Mouse (Mus musculus): Measurements from ENCODE around the gene 5830473C10Rik. TPM values are rescaled to one million over a fixed set of nuclear protein-coding genes. Genes with fewer than 3 reads are reported as not detected.

Gene 5830473C10Rik
- total RNA-seq, 2 experiments from 2014 or later, result 0.14 to 0.18 TPM

DNA sequence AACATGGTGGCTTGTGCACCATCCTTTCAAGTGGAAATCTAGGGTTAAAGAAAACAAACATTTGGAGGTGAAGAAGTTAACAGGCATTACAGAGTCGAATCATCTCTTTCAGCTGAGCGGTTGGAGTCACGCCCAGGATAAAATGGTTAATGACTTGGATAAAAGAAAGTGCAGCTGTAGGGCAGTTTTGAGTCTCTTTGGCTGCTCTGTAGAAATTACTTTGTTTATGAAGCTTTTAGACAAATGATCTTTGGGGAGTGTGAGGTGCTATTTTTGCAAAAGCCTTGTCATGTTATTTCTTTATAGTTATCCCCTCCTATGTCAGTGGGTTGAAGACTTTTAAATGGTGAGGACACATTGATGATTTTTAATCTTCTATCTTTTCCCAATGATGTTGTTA lies 10.3 kb downstream of the 5830473C10Rik start:
- DNase-seq (ENCODE audit: extremely low spot score in 1 of 2, low spot score in 2 of 2), result no peak
- intact Hi-C loops (cut with DNase I), result no loop called here
- no peak for TF ChIP-seq CTCF (IDR thresholded peaks at IDR 0.05)
- Histone ChIP-seq H3K27ac (no peak overlapping the region), H3K4me3 (no peak overlapping the region)

- no peak overlapping the region for H3K27ac ChIP-seq
- intact Hi-C loops (cut with DNase I), result no loop called here
- no peak overlapping the region for H3K4me3 ChIP-seq
- DNase-seq (ENCODE audit: extremely low spot score in 1 of 2, low spot score in 2 of 2), result no peak
- TF ChIP-seq CTCF (IDR thresholded peaks at IDR 0.05), result no peak
Observed at GRCm38 (mm10) chr5:90577751-90578150, 16.8 kb downstream of the 5830473C10Rik start.

DNA sequence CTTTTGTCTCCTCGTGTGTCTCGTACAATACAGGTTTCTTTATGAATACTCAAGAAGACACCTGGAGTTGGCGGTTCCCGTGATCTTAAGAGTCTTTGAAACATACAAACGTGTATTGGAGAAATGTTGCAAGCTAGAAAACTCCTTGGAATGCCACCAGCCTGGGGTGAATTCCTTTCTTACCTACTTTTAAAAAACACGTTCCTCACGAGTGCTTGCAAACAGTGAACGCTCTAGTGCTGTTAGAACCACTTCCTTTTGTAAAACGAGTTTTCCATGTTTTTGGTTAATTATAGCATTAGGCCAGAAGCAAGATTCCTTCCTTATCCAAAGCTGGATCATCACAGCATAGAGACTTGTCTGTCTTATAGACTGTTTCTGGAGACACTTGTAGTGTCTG lies 18.6 kb downstream of the 5830473C10Rik start:
- Histone ChIP-seq H3K27ac (no peak overlapping the region), H3K4me3 (no peak overlapping the region)
- intact Hi-C loops (cut with DNase I), result no loop called here
- DNase-seq (ENCODE audit: extremely low spot score in 1 of 2, low spot score in 2 of 2), result no peak
- no peak for TF ChIP-seq CTCF (IDR thresholded peaks at IDR 0.05)

DNA sequence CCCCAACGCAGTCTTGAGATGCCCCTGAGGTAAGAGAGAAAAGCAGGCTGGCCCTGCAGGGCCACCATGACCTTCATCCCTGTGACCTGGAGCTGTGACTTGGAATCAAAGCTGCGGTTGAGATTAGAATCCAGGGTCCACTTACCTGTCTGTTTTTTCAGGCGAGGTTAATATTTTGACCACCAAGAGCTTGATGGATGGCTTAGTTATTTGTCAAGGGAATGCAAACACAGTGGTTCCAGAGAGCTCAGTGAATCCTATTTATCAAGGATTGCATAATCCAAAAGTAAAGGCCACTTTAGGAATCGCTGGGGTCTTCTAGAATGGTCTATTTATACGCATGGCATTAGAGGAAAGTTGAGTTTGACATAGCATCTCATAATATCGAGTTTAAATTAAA lies 21.3 kb downstream of the 5830473C10Rik start:
- intact Hi-C loops (cut with DNase I), result no loop called here
- Histone ChIP-seq H3K4me3 (no peak overlapping the region), H3K27ac (no peak overlapping the region)
- DNase-seq (ENCODE audit: extremely low spot score in 1 of 2, low spot score in 2 of 2), result no peak
- TF ChIP-seq CTCF (IDR thresholded peaks at IDR 0.05), result no peak

- H3K27ac ChIP-seq, result no peak overlapping the region
- intact Hi-C loops (cut with DNase I), result loop anchor here (5.0 kb wide), 2 partner anchors 362 to 382 kb away; partner anchors contain the start of gene Cox18
- no peak for TF ChIP-seq CTCF (IDR thresholded peaks at IDR 0.05)
Observed at GRCm38 (mm10) chr5:90584799-90585198, 23.9 kb downstream of the 5830473C10Rik start.

GRCm38 (mm10) chr5:90586511-90586910 lies 25.6 kb downstream of the 5830473C10Rik start:
- no peak overlapping the region for H3K4me3 ChIP-seq
- no peak overlapping the region for H3K27ac ChIP-seq
- intact Hi-C loops (cut with DNase I), result loop anchor here (5.0 kb wide), 2 partner anchors 364 to 384 kb away; partner anchors contain the start of gene Cox18
- no peak for TF ChIP-seq CTCF (IDR thresholded peaks at IDR 0.05)
- no peak for DNase-seq (ENCODE audit: extremely low spot score in 1 of 2, low spot score in 2 of 2)

More at GRCm38 (mm10) chr5:90584799-90585198, 23.9 kb downstream of the 5830473C10Rik start:
- no peak overlapping the region for H3K4me3 ChIP-seq
- no peak for DNase-seq (ENCODE audit: extremely low spot score in 1 of 2, low spot score in 2 of 2)

DNA sequence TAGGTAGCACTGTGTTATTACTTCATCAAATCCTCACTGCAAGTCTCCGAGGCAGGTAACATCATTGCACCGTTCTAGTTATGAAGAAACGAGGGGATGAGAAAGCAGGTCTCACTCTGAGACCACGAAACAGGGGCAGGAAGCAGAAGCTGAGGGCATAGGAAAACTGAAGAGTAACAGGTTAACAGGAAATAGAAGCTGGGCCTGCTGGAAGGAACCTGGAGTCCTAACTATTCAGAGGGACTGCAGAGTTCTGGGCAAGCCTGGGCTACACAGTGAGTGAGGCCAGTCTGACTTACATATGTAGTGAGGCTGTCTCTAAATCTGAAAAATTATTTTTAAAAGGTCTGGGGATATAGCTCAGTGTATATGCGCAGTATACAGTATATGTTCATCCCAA lies 27.2 kb downstream of the 5830473C10Rik start:
- no peak for TF ChIP-seq CTCF (IDR thresholded peaks at IDR 0.05)
- intact Hi-C loops (cut with DNase I), result loop anchor here (2.0 to 5.0 kb wide), 3 partner anchors 87 to 386 kb away; partner anchors contain the start of gene Cox18
- no peak overlapping the region for H3K27ac ChIP-seq
- no peak for DNase-seq (ENCODE audit: extremely low spot score in 1 of 2, low spot score in 2 of 2)
- no peak overlapping the region for H3K4me3 ChIP-seq

DNA sequence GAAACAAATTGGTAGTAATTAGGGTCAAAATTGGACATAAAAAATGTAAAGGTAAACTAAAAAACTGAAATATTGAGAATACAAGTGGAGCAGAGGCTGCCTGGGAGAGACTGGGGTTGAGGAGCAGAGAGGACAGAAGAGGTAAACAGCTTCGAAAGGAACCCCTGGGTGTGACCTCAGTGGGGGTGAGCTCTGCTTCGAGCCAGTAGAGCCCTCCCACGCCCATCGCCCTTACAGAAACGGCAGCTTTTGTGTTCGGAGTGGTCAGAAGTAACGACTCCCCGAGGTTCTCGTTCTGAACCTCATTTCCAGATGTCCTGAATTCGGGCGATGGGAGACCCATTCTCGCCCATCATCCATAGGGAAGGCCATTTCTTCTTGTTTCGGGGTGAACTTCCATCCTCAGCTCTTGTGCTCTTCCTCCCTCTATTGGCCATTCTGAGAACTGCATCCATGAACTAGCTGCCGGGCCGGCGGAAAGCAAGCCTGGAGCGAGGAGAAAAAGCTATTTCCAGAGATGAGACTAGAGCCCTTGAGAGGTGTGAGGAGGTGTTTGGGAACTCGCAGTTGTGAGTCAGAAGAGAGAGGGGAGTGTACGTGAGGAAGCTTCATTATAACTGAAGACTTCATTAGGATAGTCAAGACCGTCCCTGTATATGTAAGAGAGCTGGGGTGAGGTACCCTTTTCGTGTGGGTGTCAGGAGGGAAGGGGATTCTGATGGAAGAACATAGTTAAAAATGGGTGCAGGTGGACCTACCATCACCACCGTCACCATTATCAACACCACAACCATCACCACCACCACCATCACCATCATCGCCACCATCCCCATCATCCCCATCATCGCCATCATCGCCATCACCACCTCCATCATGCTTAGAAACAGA lies 28.0 kb downstream of the 5830473C10Rik start:
- TF ChIP-seq CTCF (IDR thresholded peaks at IDR 0.05), result peak; percentile 96
- Histone ChIP-seq H3K4me3 (peak overlapping the region; percentile 51), H3K27ac (peak overlapping the region; percentile 80)
- peak; percentile 85 to 86 for DNase-seq (ENCODE audit: extremely low spot score in 1 of 2, low spot score in 2 of 2)
- intact Hi-C loops (cut with DNase I), result loop anchor here (1.0 to 5.0 kb wide), 4 partner anchors 88 to 387 kb away; partner anchors contain the start of gene Cox18

GRCm38 (mm10) chr5:90590676-90591075 lies 29.8 kb downstream of the 5830473C10Rik start:
- no peak for DNase-seq (ENCODE audit: extremely low spot score in 1 of 2, low spot score in 2 of 2)
- no peak for TF ChIP-seq CTCF (IDR thresholded peaks at IDR 0.05)
- Histone ChIP-seq H3K27ac (no peak overlapping the region), H3K4me3 (no peak overlapping the region)
- intact Hi-C loops (cut with DNase I), result no loop called here

GRCm38 (mm10) chr5:90591936-90592335 lies 31.0 kb downstream of the 5830473C10Rik start:
- no peak for TF ChIP-seq CTCF (IDR thresholded peaks at IDR 0.05)
- intact Hi-C loops (cut with DNase I), result no loop called here
- Histone ChIP-seq H3K27ac (no peak overlapping the region), H3K4me3 (no peak overlapping the region)
- no peak for DNase-seq (ENCODE audit: extremely low spot score in 1 of 2, low spot score in 2 of 2)

GRCm38 (mm10) chr5:90594945-90595344 lies 34.0 kb downstream of the 5830473C10Rik start:
- no peak for TF ChIP-seq CTCF (IDR thresholded peaks at IDR 0.05)
- intact Hi-C loops (cut with DNase I), result no loop called here
- Histone ChIP-seq H3K27ac (no peak overlapping the region), H3K4me3 (no peak overlapping the region)
- DNase-seq (ENCODE audit: extremely low spot score in 1 of 2, low spot score in 2 of 2), result no peak

DNA sequence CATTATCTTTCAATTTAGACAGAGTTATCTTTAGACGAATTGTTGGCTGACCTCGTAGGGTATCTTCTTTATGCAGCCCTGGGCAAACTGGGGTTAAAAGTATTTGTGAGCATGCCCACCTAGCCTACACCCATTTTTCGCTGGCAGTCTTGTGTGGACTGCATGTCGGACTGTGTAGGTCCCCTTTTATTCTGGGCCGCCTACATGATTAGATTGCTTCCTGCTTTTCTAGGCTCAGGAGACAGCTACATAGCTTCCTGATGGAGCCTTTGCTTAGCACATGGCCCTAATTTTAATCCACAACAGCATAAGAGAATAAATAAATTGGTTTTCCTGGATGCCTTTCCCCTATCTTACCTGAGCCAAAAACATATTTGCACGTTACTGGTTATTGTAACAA lies 35.2 kb downstream of the 5830473C10Rik start:
- H3K27ac ChIP-seq, result no peak overlapping the region
- intact Hi-C loops (cut with DNase I), result no loop called here
- DNase-seq (ENCODE audit: extremely low spot score in 1 of 2, low spot score in 2 of 2), result no peak
- H3K4me3 ChIP-seq, result no peak overlapping the region
- TF ChIP-seq CTCF (IDR thresholded peaks at IDR 0.05), result no peak

All from left cerebral cortex, adult 2 months (tissue).